Mouse (Mus musculus): ENCODE data around the gene Lrrk1. TPM values are rescaled to one million over a fixed set of nuclear protein-coding genes. Genes with fewer than 3 reads are reported as not detected.

The Lrrk1 gene
- polyA plus RNA-seq, 1 experiment from 2014 or later = 12.4 TPM

DNA sequence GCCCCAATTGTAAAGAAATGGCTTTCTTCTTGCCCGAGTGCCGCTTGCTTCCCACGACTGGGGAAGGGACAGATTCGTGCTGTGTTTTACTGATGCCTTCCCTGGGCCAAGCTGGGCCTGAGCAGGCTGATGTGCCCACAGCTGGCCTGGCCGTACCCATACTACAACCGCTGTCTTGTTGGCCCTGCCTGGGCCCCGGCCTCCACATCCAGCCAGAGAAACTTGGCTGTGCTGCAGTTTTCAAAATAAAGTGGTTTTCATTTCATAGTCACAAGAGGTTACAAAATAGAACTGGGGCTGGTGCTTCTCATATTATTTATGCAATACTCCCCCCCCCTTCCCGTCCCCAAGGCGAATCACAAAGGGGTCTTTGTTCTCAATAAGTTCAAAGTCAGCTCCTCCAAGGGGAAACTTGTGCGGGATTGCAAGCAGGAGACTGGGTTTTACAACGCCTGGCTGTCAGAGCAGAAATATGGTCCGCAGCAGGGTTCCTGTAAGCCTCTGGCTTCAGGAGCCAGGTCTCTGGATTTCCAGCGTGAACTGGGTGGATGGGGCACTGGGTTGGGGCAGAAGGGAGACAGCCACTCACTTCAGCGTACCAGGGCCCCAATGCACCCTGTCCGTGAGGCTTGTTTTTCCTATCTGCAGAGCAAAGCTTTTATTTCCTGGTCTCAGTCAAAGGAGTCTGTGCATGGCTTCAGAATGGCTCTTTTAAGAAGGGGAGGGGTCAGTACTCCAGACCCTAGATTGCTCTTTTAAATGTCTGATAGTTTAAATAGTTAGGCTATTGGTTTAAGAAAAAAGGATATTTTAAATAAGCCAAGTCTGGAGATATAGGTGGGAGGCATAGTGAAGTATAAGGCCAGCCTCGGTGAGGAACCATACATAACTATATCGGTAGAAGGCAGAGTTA, 157.3 kb downstream of the Lrrk1 start:
- peak overlapping the region; percentile 88 for H3K27ac ChIP-seq

DNA sequence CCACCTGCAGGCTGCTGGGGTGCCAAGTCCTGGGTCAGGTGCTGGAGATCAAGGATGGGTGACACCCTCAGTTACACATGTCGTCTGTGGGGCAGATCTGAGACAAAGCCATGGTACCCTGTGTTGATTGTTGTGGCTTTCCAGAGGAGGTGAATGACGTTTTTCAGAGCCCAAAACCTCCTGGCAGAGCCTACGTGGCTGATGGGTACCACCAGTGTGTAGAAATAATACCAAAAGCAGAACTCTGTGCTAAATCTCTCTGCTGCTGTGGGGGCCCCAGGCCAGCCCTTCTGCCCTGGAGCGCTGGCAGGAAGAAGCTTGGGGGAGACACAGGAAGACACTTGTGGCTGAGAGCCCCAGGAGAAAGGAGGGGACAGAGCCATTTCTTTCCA, 157.9 kb downstream of the Lrrk1 start:
- no peak for ATAC-seq (ENCODE audit: insufficient number of reproducible peaks, insufficient read depth, low FRiP score, low TSS enrichment)
- Histone ChIP-seq H3K36me3 (no peaks in the 10 kb centered on the region), H3K9me3 (no peaks in the 10 kb centered on the region), H3K4me3 (no peak overlapping the region), H3K4me2 (replicated peaks) (no peak overlapping the region), H3K27ac (peak overlapping the region; percentile 88), H3K27me3 (no peaks in the 10 kb centered on the region), H3K9ac (no peak overlapping the region), H3K4me1 (peaks cover 25% of the 10 kb centered on the region)
- WGBS = 42% methylated on average over 4 of the region's 4 CpGs

More for the DNA sequence above, 157.3 kb downstream of the Lrrk1 start:
- Histone ChIP-seq H3K4me3 (no peak overlapping the region), H3K4me1 (peaks cover 25% of the 10 kb centered on the region), H3K27me3 (no peaks in the 10 kb centered on the region), H3K4me2 (replicated peaks) (no peak overlapping the region), H3K9me3 (no peaks in the 10 kb centered on the region), H3K9ac (no peak overlapping the region), H3K36me3 (no peaks in the 10 kb centered on the region)
- ATAC-seq (ENCODE audit: insufficient number of reproducible peaks, insufficient read depth, low FRiP score, low TSS enrichment) = peak; percentile 61
- 32% methylated on average over 17 of the region's 17 CpGs for WGBS

DNA sequence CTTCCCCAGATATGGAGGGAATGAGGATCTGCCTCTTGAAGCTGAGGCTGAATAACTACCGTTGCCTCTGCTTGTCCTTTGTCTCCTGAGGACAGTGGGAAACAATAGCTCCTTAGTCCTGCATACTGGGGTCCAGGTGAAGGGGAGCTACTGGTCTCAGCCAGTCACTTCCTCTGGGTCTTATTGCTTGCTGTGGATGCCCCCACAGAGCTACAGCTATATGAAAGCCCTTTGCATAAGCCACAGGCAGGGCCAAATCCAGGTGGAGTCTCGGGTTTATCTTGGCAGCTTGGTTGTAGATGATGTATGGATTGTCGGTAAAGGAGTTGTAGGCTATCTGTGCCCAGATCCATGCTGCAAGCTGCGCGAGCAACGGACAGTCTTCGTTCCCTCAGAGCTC, 158.7 kb downstream of the Lrrk1 start:
- peak overlapping the region; percentile 88 for H3K27ac ChIP-seq
- 57% methylated on average over 7 of the region's 7 CpGs for WGBS
- peaks cover 25% of the 10 kb centered on the region for H3K4me1 ChIP-seq

DNA sequence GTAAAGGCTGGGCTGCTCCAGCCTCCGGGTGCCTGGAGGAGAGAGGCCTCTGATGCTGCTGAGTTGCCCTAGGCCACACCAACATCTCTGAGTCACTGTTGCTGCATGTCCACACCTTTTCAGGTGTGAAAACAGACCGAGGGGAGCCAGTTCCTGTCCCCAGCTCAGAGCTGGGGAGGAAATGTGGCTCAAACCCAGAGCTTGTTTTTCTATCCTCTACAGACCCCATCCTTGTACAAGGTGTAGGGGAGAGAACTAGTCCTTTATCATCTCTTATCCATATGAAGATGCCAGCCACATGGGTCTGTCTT, 159.6 kb downstream of the Lrrk1 start:
- peaks cover 24% of the 10 kb centered on the region for H3K4me1 ChIP-seq
- H3K36me3 ChIP-seq = no peaks in the 10 kb centered on the region
- H3K9me3 ChIP-seq = no peaks in the 10 kb centered on the region
- no peak overlapping the region for H3K4me3 ChIP-seq
- H3K9ac ChIP-seq = no peak overlapping the region
- H3K27ac ChIP-seq = 0 out of 2 replicates have a peak overlapping the region, but pooled peaks have one; percentile 13
- ATAC-seq (ENCODE audit: insufficient number of reproducible peaks, insufficient read depth, low FRiP score, low TSS enrichment) = no peak
- 56% methylated on average over 2 of the region's 2 CpGs for WGBS
- H3K4me2 ChIP-seq (replicated peaks) = no peak overlapping the region
- H3K27me3 ChIP-seq = no peaks in the 10 kb centered on the region

More for the DNA sequence above, 158.7 kb downstream of the Lrrk1 start:
- ATAC-seq (ENCODE audit: insufficient number of reproducible peaks, insufficient read depth, low FRiP score, low TSS enrichment) = no peak
- H3K4me3 ChIP-seq = no peak overlapping the region
- H3K9ac ChIP-seq = no peak overlapping the region
- no peaks in the 10 kb centered on the region for H3K9me3 ChIP-seq
- no peaks in the 10 kb centered on the region for H3K36me3 ChIP-seq
- no peaks in the 10 kb centered on the region for H3K27me3 ChIP-seq
- no peak overlapping the region for H3K4me2 ChIP-seq (replicated peaks)

DNA sequence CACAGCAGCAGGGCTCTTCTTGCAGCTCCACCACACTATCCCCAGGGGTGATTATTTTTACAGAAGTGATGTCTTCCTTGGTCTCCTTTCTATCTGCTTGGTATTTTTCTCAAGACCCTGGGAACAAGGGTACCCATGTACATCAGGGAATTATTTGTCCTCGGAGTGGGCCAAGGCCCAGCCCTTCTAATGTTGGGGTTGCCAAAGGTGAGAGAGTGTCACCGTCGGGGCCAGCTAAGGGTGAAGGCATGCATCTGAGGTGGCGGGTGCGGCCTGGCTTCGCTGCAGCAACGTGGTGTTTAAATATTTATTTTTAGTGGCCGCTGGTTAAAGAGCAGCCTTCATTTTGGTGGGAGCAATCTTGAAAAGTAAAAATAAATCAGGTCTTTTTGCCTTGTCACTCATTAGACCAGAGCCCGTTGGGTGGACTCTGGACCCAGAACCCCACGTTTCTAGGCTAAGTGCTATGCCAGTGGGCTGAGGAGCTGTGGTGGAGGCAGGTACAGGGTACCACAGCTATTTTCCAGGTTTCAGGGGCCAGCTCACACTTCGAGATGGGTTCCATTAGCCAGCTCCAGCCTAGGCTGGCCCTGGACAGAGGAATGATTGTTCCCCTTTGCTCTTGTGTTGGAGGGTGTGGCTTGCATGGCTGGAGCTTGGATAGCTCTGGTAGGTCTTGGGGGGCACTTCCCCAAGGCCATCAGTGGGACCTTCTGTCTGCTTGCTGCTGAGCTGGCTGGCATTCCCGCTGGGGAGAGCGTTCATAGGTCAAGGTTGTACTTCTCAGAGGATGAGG, 160.1 kb downstream of the Lrrk1 start:
- H3K9ac ChIP-seq = no peak overlapping the region

DNA sequence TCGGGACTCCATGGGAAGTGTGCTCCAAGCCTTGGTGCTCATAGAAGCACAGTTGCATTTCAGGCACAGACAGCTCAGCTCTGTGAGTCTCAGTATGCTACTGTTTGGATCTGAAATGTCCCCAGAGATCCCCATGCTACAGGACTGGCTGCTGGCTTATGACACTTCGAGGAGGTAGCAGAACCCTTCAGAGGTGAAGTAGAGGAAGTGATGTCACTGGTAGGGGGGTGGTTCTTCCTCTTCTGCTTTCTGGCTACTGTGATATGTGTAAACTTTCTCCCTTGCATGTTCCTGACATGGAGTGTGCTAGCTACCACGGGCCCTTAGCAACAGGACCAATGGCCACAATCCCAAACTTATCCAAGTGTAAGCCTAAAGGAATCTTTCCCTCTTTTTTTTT, 162.3 kb downstream of the Lrrk1 start:
- Histone ChIP-seq H3K27me3 (no peaks in the 10 kb centered on the region), H3K9me3 (no peaks in the 10 kb centered on the region), H3K4me3 (no peak overlapping the region), H3K27ac (no peak overlapping the region), H3K9ac (no peak overlapping the region), H3K36me3 (no peaks in the 10 kb centered on the region), H3K4me1 (peaks cover 15% of the 10 kb centered on the region), H3K4me2 (replicated peaks) (no peak overlapping the region)
- ATAC-seq (ENCODE audit: insufficient number of reproducible peaks, insufficient read depth, low FRiP score, low TSS enrichment) = no peak
- WGBS = 87% methylated on average over 3 of the region's 3 CpGs

More for the DNA sequence above, 160.1 kb downstream of the Lrrk1 start:
- WGBS = 68% methylated on average over 13 of the region's 13 CpGs
- ATAC-seq (ENCODE audit: insufficient number of reproducible peaks, insufficient read depth, low FRiP score, low TSS enrichment) = no peak
- no peak overlapping the region for H3K4me3 ChIP-seq
- no peaks in the 10 kb centered on the region for H3K9me3 ChIP-seq
- H3K27me3 ChIP-seq = no peaks in the 10 kb centered on the region
- H3K4me2 ChIP-seq (replicated peaks) = no peak overlapping the region
- 0 out of 2 replicates have a peak overlapping the region, but pooled peaks have one; percentile 13 for H3K27ac ChIP-seq
- peaks cover 19% of the 10 kb centered on the region for H3K4me1 ChIP-seq
- H3K36me3 ChIP-seq = no peaks in the 10 kb centered on the region

DNA sequence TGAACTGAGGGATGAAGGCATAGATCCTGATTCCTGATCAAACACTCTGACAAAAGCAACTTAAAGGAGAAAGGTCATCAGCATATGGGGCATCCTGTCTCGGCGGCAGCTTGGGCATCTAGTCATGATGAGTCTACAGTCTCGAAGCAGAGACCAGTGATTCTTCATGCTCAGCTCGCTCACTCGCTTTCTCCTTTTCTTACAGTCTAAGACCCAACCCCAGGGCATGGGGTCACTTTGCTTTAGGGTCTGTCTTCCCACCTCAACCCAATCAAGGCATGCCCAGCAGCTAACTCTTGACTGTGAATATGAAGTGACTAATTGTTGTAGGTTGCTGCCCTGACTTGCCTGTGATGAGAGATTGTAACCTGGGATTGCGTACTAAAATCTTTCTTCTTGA, 163.6 kb downstream of the Lrrk1 start:
- Histone ChIP-seq H3K4me1 (peaks cover 5% of the 10 kb centered on the region), H3K27me3 (no peaks in the 10 kb centered on the region), H3K9me3 (no peaks in the 10 kb centered on the region), H3K36me3 (no peaks in the 10 kb centered on the region), H3K4me2 (replicated peaks) (no peak overlapping the region), H3K9ac (no peak overlapping the region), H3K4me3 (no peak overlapping the region), H3K27ac (no peak overlapping the region)
- no peak for ATAC-seq (ENCODE audit: insufficient number of reproducible peaks, insufficient read depth, low FRiP score, low TSS enrichment)
- 92% methylated on average over 6 of the region's 6 CpGs for WGBS

DNA sequence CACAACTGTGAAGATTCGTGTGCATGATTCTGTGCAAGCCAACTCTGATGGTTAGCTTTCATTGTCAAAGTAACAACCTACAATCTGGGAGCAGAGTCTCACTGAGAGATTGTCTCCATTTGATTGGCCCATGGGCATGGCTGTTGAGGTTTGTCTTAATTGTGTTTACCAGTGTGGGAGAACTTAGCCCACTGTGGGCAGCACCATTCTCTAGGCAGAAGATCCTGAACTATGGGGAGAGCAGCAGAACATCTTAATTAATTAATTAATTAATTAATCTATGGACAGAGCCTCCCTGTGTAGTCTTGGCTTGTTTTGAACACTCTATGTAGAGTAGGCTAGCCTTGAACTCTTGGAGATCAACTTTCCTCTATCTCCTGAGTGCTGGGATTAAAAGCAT, 164.4 kb downstream of the Lrrk1 start:
- Histone ChIP-seq H3K4me1 (peaks cover 12% of the 10 kb centered on the region), H3K36me3 (no peaks in the 10 kb centered on the region), H3K9ac (no peak overlapping the region), H3K27me3 (no peaks in the 10 kb centered on the region), H3K4me3 (no peak overlapping the region), H3K27ac (no peak overlapping the region), H3K4me2 (replicated peaks) (no peak overlapping the region), H3K9me3 (no peaks in the 10 kb centered on the region)
- ATAC-seq (ENCODE audit: insufficient number of reproducible peaks, insufficient read depth, low FRiP score, low TSS enrichment) = no peak
- 96% methylated on average over 1 of the region's 1 CpGs for WGBS

DNA sequence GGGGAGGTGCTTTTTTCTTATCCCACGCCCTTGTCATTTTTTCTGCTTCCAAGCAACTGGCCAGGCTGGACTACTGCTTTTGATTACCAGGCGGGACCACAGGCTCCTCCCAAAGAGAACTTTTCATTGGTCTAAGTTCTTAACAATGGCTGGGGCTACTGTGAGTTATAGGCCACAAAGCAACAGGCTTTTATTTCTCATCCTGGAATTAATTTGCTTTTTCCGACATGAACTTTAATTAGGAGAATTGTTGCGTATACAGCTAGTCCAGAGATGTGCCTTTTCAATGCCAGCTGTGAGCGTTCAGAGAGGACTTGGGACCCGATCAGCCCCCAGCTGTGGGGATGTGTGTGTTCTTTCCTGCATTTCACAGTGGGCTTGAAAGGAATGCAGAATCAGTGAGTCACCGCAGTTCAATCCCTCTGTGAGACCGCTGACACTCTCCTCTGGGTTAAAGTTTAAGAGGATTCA, 165.5 kb downstream of the Lrrk1 start:
- 14% methylated on average over 8 of the region's 8 CpGs for WGBS
- Histone ChIP-seq H3K27ac (peak overlapping the region; percentile 57), H3K36me3 (no peaks in the 10 kb centered on the region), H3K27me3 (no peaks in the 10 kb centered on the region), H3K4me1 (peaks cover 23% of the 10 kb centered on the region), H3K9ac (no peak overlapping the region), H3K4me3 (no peak overlapping the region), H3K9me3 (no peaks in the 10 kb centered on the region), H3K4me2 (replicated peaks) (no peak overlapping the region)
- no peak for ATAC-seq (ENCODE audit: insufficient number of reproducible peaks, insufficient read depth, low FRiP score, low TSS enrichment)

DNA sequence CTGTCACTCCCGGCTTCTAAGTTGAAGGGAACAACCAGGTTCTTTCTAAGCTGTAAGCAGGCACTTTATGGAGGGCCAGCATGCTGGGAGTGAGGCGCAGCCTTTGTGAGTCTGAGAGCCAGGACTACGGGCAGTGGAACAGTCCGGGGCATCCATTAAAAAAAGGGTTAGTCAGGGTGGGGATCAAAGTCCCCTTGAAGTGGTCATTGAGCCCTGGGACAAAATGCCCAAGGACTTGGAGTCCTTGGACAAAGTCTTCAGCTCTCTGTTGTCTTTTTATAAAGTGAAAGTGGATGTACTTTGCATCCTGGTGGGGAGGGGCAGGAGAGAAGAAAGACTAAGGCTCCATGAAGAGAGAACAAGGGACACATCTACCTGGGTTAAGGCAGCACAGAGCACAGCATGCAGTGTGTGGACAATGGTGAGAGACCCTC, 168.3 kb downstream of the Lrrk1 start:
- H3K4me1 ChIP-seq = peaks cover 29% of the 10 kb centered on the region
- no peak for ATAC-seq (ENCODE audit: insufficient number of reproducible peaks, insufficient read depth, low FRiP score, low TSS enrichment)
- H3K9ac ChIP-seq = no peak overlapping the region
- H3K4me2 ChIP-seq (replicated peaks) = no peak overlapping the region
- H3K36me3 ChIP-seq = no peaks in the 10 kb centered on the region
- 84% methylated on average over 4 of the region's 4 CpGs for WGBS
- H3K9me3 ChIP-seq = no peaks in the 10 kb centered on the region
- H3K27ac ChIP-seq = no peak overlapping the region
- no peak overlapping the region for H3K4me3 ChIP-seq
- H3K27me3 ChIP-seq = no peaks in the 10 kb centered on the region

DNA sequence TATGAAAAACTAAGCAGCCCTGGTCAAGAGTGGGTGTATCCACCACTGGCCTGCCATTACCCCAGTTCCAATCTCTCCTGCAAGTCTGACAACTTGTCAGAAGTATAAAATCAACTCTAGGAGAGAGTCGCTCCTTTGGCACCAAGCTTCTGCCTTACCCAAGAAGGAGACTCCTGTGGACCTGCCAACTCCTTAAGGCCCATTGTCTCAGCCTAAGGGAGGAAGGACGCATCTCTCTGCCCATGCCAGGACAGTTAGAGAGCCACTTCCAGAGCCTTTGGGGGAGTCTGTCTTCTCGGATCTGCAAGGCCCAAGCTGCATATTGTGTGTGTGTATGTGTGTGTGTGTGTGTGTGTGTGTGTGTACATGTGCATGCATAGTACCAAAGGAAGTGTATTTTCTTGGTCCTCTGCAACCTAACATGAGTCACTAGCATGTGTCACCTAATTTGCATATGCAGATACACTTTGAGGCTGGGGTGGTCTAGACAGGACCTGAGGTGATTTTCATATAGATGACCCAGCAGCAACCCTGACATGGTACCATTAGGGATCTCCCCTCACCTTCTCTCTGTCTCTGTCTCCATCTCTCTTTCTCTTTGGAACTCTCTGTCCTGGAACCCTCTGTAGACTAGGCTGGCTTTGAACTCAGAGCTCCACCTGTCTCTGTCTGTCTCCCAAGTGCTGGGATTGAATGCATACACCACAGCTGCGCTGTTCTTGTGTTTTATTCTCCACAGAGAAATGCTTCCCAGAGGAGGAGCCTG, 168.9 kb downstream of the Lrrk1 start:
- no peaks in the 10 kb centered on the region for H3K36me3 ChIP-seq
- H3K4me2 ChIP-seq (replicated peaks) = no peak overlapping the region
- H3K27ac ChIP-seq = peak overlapping the region; percentile 92
- no peak for ATAC-seq (ENCODE audit: insufficient number of reproducible peaks, insufficient read depth, low FRiP score, low TSS enrichment)
- WGBS = 82% methylated on average over 4 of the region's 4 CpGs
- H3K9me3 ChIP-seq = no peaks in the 10 kb centered on the region
- H3K4me1 ChIP-seq = peaks cover 29% of the 10 kb centered on the region
- no peak overlapping the region for H3K9ac ChIP-seq
- no peaks in the 10 kb centered on the region for H3K27me3 ChIP-seq
- H3K4me3 ChIP-seq = no peak overlapping the region

Data from embryonic facial prominence, embryonic 12.5 days (tissue).